Mouse (Mus musculus) heart, embryonic 15.5 days (tissue): ENCODE measurements at regions not wholly inside any gene's neighbourhood (a gene's known extent, or its start where the extent isn't known, plus 50 kb on each side); places are given as distances from the start of the nearest gene placed in this dataset.

ENCODE experiments used
- ATAC-seq: fragments of 200-750 bp; cut with Nextera tagmentation; replicated peaks from 2 replicates; pipeline ENCODE4 v1.8.0; 2017; ENCODE audit warnings: low read depth, moderate TSS enrichment; ENCODE audit not compliant: insufficient number of reproducible peaks, insufficient read depth, low FRiP score
- H3K27ac ChIP-seq: fragments of 300-500 bp; sonication (generic); 2 replicates; pipeline ENCODE4 v1.5.1; 2015; ENCODE audit warnings: mild to moderate bottlenecking, inconsistent platforms
- H3K27me3 ChIP-seq: fragments of 300-500 bp; sonication (generic); 2 replicates; pipeline ENCODE4 v1.6.1; 2015; ENCODE audit warnings: inconsistent platforms
- H3K36me3 ChIP-seq: fragments of 300-500 bp; sonication (generic); 2 replicates; pipeline ENCODE4 v1.6.1; 2015; ENCODE audit warnings: mild to moderate bottlenecking, inconsistent platforms
- H3K4me1 ChIP-seq: fragments of 300-500 bp; sonication (generic); replicated peaks from 2 replicates; pipeline ENCODE4 v1.6.1; 2015; ENCODE audit warnings: inconsistent platforms
- H3K4me2 ChIP-seq: fragments of 300-500 bp; sonication (generic); 2 replicates; pipeline ENCODE4 v1.6.1; 2015; ENCODE audit warnings: inconsistent platforms, mild to moderate bottlenecking, moderate library complexity
- H3K4me3 ChIP-seq: fragments of 300-500 bp; sonication (generic); 2 replicates; pipeline ENCODE4 v1.5.1; 2015; ENCODE audit warnings: mild to moderate bottlenecking, inconsistent platforms
- H3K9ac ChIP-seq: fragments of 300-500 bp; sonication (generic); 2 replicates; pipeline ENCODE4 v1.6.1; 2015; ENCODE audit warnings: mild to moderate bottlenecking, inconsistent platforms
- H3K9me3 ChIP-seq: fragments of 300-500 bp; sonication (generic); replicated peaks from 2 replicates; pipeline ENCODE4 v1.6.1; 2016; ENCODE audit warnings: inconsistent platforms
- WGBS: fragments of 180-500 bp; shearing (Covaris S2); methylation state at CpG from one replicate; pipeline ENCODE4 v1.1.7; 2015; ENCODE audit warnings: mixed read lengths; 5-methylcytosine and 5-hydroxymethylcytosine counted together

DNA sequence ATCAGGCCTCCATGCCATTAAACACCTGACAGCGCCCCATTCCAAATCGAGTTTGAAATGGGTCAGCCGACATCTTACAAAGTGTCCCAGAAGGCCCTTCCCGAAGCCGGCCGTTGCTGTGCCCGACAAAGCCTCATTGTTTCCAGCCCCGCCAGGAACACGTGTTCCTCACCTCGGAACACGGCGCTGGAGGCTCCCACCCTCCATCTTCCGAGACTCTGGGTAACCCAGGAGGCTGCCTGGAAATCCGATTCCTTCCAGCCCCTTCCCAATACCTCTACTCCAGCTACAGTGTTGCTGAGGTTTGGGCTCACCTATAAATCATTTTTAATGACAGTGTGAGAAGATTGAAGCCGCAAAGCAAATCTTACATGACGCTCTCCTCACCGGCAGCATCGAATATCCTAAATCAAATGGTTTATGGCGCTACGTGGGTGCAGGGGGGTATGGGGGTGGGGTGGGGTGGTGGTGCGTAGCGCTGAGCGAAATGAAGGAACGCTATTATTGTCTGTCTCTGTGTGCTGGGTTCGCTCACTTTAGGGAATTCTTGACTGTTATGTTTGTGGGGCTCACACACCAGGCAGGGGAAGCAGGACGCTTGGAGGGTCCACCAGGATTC is 399.1 kb upstream of the Tbx3 start:
- 78% methylated on average over 26 of the region's 26 CpGs for WGBS
- Histone ChIP-seq H3K36me3 (no peaks in the 10 kb centered on the region), H3K4me2 (no peak overlapping the region), H3K4me1 (no peaks in the 10 kb centered on the region), H3K27ac (no peak overlapping the region), H3K4me3 (no peak overlapping the region), H3K27me3 (no peaks in the 10 kb centered on the region), H3K9me3 (no peaks in the 10 kb centered on the region), H3K9ac (no peak overlapping the region)
- no peak for ATAC-seq

GRCm38 (mm10) chr5:119273203-119273602 is 397.3 kb upstream of the Tbx3 start:
- H3K4me2 ChIP-seq: no peak overlapping the region
- no peaks in the 10 kb centered on the region for H3K9me3 ChIP-seq
- no peaks in the 10 kb centered on the region for H3K36me3 ChIP-seq
- no peak for ATAC-seq
- no peaks in the 10 kb centered on the region for H3K4me1 ChIP-seq
- WGBS: 76% methylated on average over 7 of the region's 7 CpGs
- no peaks in the 10 kb centered on the region for H3K27me3 ChIP-seq
- no peak overlapping the region for H3K9ac ChIP-seq
- H3K4me3 ChIP-seq: no peak overlapping the region
- no peak overlapping the region for H3K27ac ChIP-seq

- Histone ChIP-seq H3K9me3 (no peaks in the 10 kb centered on the region), H3K4me2 (no peak overlapping the region), H3K9ac (no peak overlapping the region), H3K4me1 (no peaks in the 10 kb centered on the region), H3K27me3 (no peaks in the 10 kb centered on the region), H3K4me3 (no peak overlapping the region), H3K36me3 (no peaks in the 10 kb centered on the region), H3K27ac (no peak overlapping the region)
- 73% methylated on average over 3 of the region's 3 CpGs for WGBS
- no peak for ATAC-seq
Measured at GRCm38 (mm10) chr5:119273615-119274014, 396.9 kb upstream of the Tbx3 start.

DNA sequence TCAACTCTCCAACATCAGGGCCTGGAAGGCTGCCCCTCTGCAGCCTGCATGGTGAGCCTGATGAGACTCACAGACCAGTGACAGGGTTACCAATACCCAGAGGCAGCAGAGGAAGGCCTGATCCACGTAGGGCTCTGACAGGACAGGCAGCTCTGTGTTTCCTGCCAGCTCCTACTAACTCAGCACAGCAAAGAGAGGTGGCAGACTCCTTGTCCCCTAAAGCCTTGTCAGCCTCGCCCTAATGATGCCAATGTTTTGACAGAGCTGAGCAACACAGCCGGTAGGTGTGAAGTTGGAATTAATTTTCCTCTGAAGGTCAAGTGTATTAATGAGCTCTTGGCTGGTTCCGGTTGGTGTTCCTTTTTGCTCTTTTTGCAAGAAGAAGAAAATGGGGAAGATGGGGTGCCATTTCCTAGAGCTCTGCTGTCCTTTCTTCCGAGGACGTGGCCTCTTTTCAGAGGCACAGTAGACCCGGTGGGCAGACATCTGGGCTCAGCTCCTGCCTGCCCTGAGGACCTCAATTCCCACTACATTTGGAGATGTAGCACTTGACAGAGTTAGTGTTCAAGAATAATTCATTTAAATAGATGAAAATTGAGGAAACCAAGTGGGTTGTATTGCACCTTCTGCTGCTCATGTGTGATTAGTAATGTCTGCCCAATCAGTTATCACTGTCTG is 395.5 kb upstream of the Tbx3 start:
- no peaks in the 10 kb centered on the region for H3K4me1 ChIP-seq
- no peaks in the 10 kb centered on the region for H3K9me3 ChIP-seq
- no peak overlapping the region for H3K4me2 ChIP-seq
- no peak for ATAC-seq
- no peak overlapping the region for H3K9ac ChIP-seq
- no peak overlapping the region for H3K27ac ChIP-seq
- H3K27me3 ChIP-seq: no peaks in the 10 kb centered on the region
- WGBS: 76% methylated on average over 7 of the region's 7 CpGs
- no peak overlapping the region for H3K4me3 ChIP-seq
- no peaks in the 10 kb centered on the region for H3K36me3 ChIP-seq

GRCm38 (mm10) chr5:119280146-119280545 is 390.3 kb upstream of the Tbx3 start:
- no peak for ATAC-seq
- no peaks in the 10 kb centered on the region for H3K27me3 ChIP-seq
- no peaks in the 10 kb centered on the region for H3K4me1 ChIP-seq

GRCm38 (mm10) chr5:119289808-119290207 is 380.7 kb upstream of the Tbx3 start:
- Histone ChIP-seq H3K27me3 (peaks cover 12% of the 10 kb centered on the region; the same call in 1 of the 2 replicates), H3K9ac (no peak overlapping the region), H3K36me3 (no peaks in the 10 kb centered on the region), H3K27ac (no peak overlapping the region), H3K4me2 (no peak overlapping the region), H3K4me1 (no peaks in the 10 kb centered on the region), H3K9me3 (no peaks in the 10 kb centered on the region), H3K4me3 (no peak overlapping the region)
- WGBS: 76% methylated on average over 5 of the region's 5 CpGs
- ATAC-seq: no peak

More at GRCm38 (mm10) chr5:119280146-119280545, 390.3 kb upstream of the Tbx3 start:
- H3K9ac ChIP-seq: no peak overlapping the region
- no peak overlapping the region for H3K27ac ChIP-seq
- no peak overlapping the region for H3K4me3 ChIP-seq
- no peak overlapping the region for H3K4me2 ChIP-seq
- no peaks in the 10 kb centered on the region for H3K36me3 ChIP-seq
- H3K9me3 ChIP-seq: no peaks in the 10 kb centered on the region
- 73% methylated on average over 6 of the region's 6 CpGs for WGBS

- Histone ChIP-seq H3K4me1 (no peaks in the 10 kb centered on the region), H3K9ac (no peak overlapping the region), H3K27me3 (peaks cover 5% of the 10 kb centered on the region; the same call in 1 of the 2 replicates), H3K27ac (no peak overlapping the region), H3K4me3 (no peak overlapping the region), H3K4me2 (no peak overlapping the region), H3K9me3 (no peaks in the 10 kb centered on the region), H3K36me3 (no peaks in the 10 kb centered on the region)
- ATAC-seq: no peak
- 66% methylated on average over 9 of the region's 9 CpGs for WGBS
Measured at GRCm38 (mm10) chr5:119292323-119292722, 378.1 kb upstream of the Tbx3 start.

GRCm38 (mm10) chr5:119292889-119293288 is 377.6 kb upstream of the Tbx3 start:
- no peak overlapping the region for H3K4me2 ChIP-seq
- no peaks in the 10 kb centered on the region for H3K36me3 ChIP-seq
- ATAC-seq: no peak
- H3K9me3 ChIP-seq: no peaks in the 10 kb centered on the region
- 79% methylated on average over 1 of the region's 1 CpGs for WGBS
- peaks cover 5% of the 10 kb centered on the region; the same call in 1 of the 2 replicates for H3K27me3 ChIP-seq
- H3K4me1 ChIP-seq: no peaks in the 10 kb centered on the region
- no peak overlapping the region for H3K9ac ChIP-seq
- H3K27ac ChIP-seq: no peak overlapping the region
- H3K4me3 ChIP-seq: no peak overlapping the region

DNA sequence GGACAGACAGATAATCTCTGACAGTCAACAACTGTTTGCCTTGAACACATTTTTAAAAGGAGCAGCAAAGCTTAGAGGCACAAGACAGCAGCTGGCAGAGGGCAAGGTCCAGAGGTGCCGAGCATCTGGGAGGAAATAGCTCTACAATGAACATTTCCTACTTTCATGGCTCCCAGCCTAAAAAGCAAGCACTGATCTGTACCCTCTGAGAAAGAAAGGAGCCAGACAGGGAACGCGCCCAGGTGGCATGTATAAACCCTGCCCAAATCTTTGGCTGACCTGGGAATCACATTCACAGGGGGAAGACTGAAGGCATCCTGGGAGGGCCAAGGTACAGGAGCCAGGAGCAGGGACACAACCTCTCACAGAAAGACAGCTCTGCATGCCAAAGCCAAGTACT is 371.2 kb upstream of the Tbx3 start:
- H3K36me3 ChIP-seq: no peaks in the 10 kb centered on the region
- no peak overlapping the region for H3K9ac ChIP-seq
- H3K4me2 ChIP-seq: no peak overlapping the region
- H3K4me3 ChIP-seq: no peak overlapping the region
- H3K4me1 ChIP-seq: no peaks in the 10 kb centered on the region
- H3K27ac ChIP-seq: no peak overlapping the region
- no peaks in the 10 kb centered on the region for H3K9me3 ChIP-seq
- no peak for ATAC-seq
- 63% methylated on average over 3 of the region's 3 CpGs for WGBS
- H3K27me3 ChIP-seq: no peaks in the 10 kb centered on the region

DNA sequence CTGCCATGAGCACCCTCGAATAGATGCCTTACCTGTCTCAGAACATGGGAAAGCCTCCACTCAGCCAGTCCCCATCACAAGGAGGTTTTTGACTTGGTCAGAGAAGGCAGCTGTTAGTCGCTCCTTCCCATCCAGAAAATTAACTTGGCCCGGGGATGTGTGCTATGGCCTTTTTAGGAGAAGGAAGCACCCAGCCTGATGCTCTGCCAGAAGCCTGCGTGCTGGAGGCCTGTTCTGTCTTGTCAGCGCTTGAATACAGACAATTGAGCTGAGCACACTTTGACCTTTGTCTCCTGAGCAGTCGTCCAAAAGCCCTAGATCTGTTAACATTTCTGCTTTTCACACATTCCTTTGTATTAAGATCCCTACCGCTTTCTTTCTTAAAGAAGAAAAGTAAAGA is 370.4 kb upstream of the Tbx3 start:
- ATAC-seq: no peak
- WGBS: 51% methylated on average over 7 of the region's 7 CpGs

DNA sequence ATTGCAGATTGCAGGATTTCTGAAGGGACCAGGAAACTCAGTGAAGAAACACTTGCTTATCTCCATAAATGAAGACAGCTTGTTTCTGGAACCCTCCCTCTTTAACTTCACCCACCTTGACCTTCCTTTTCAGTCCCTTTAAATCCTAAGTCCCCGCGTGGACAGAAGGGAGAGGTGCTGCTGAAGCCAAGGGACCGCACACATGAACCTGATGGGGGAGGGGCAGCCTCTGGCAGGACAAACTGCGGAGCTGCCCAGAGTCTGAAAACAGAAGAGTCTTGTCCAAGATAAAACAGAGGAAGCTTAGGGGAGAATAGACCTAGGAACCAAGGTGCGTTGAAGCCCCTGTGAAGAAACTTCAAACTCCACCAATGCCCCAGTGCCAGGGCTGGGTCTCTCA is 368.9 kb upstream of the Tbx3 start:
- Histone ChIP-seq H3K27ac (no peak overlapping the region), H3K9me3 (no peaks in the 10 kb centered on the region), H3K4me1 (no peaks in the 10 kb centered on the region), H3K4me2 (no peak overlapping the region), H3K9ac (no peak overlapping the region), H3K27me3 (no peaks in the 10 kb centered on the region), H3K4me3 (no peak overlapping the region), H3K36me3 (no peaks in the 10 kb centered on the region)
- no peak for ATAC-seq
- 23% methylated on average over 5 of the region's 5 CpGs for WGBS

More for the DNA sequence above, 370.4 kb upstream of the Tbx3 start:
- Histone ChIP-seq H3K27ac (no peak overlapping the region), H3K4me1 (no peaks in the 10 kb centered on the region), H3K4me2 (no peak overlapping the region), H3K9ac (no peak overlapping the region), H3K9me3 (no peaks in the 10 kb centered on the region), H3K4me3 (no peak overlapping the region), H3K36me3 (no peaks in the 10 kb centered on the region), H3K27me3 (no peaks in the 10 kb centered on the region)

GRCm38 (mm10) chr5:119304721-119305120 is 365.7 kb upstream of the Tbx3 start:
- Histone ChIP-seq H3K27ac (no peak overlapping the region), H3K9ac (no peak overlapping the region), H3K36me3 (no peaks in the 10 kb centered on the region), H3K27me3 (no peaks in the 10 kb centered on the region), H3K4me2 (no peak overlapping the region), H3K4me1 (no peaks in the 10 kb centered on the region), H3K9me3 (no peaks in the 10 kb centered on the region), H3K4me3 (no peak overlapping the region)
- WGBS: 22% methylated on average over 5 of the region's 5 CpGs
- no peak for ATAC-seq
